Comparison of ENCODE assay signal across 8 mouse cellular contexts in genomic region chr10:14055533-14055981, GRCm38 (mm10).
DNase-seq lines count a peak whose midpoint lies in the region; ATAC-seq lines count a peak whose summit lies in the region.

No protein-coding gene starts in this region.

- 36% methylated on average over 9 of the region's 9 CpGs for WGBS in embryonic facial prominence, embryonic 11.5 days
- WGBS in embryonic facial prominence, embryonic 10.5 days: 42% methylated on average over 9 of the region's 9 CpGs
- WGBS in heart, embryonic 14.5 days: 12% methylated on average over 9 of the region's 9 CpGs

- H3K4me3 ChIP-seq in embryonic facial prominence, embryonic 11.5 days (ENCODE audit: low read depth, low read length): no peak overlapping the region
- H3K4me3 ChIP-seq in embryonic facial prominence, embryonic 10.5 days: no peak overlapping the region
- no peak overlapping the region for H3K4me3 ChIP-seq in heart, embryonic 14.5 days (ENCODE audit: control insufficient read depth in 1 of 2, insufficient read depth in 1 of 2, low read depth in 1 of 2, low read length in 2 of 2)

- 0 out of 2 replicates have a peak, but pooled peaks cover 3% of the 10 kb centered on the region for H3K4me1 ChIP-seq in embryonic facial prominence, embryonic 11.5 days (ENCODE audit: control insufficient read depth, insufficient read depth, low read length)
- H3K4me1 ChIP-seq in embryonic facial prominence, embryonic 10.5 days: peaks cover 23% of the 10 kb centered on the region
- peaks cover 20 to 31% of the 10 kb centered on the region in 2 experiments for H3K4me1 ChIP-seq in heart, embryonic 14.5 days (ENCODE audit: control insufficient read depth in 2 of 2, insufficient read depth in 2 of 2, low read length in 2 of 2)

- H3K27ac ChIP-seq in embryonic facial prominence, embryonic 11.5 days (replicated peaks; ENCODE audit: low read depth, low read length): no peak overlapping the region
- no peak overlapping the region for H3K27ac ChIP-seq in embryonic facial prominence, embryonic 10.5 days (replicated peaks)
- peak overlapping the region; percentile 76 to 77 for H3K27ac ChIP-seq in heart, embryonic 14.5 days (replicated peaks in 1 of 2; ENCODE audit: control insufficient read depth in 1 of 2, insufficient read depth in 1 of 2, low read depth in 2 of 2, low read length in 2 of 2)

- H3K4me2 ChIP-seq in embryonic facial prominence, embryonic 11.5 days (ENCODE audit: low read depth, low read length): no peak overlapping the region
- H3K4me2 ChIP-seq in heart, embryonic 14.5 days (ENCODE audit: low read length): peak overlapping the region; percentile 26

- H3K9me3 ChIP-seq in embryonic facial prominence, embryonic 11.5 days (replicated peaks; ENCODE audit: control insufficient read depth, low read length): no peaks in the 10 kb centered on the region
- no peaks in the 10 kb centered on the region for H3K9me3 ChIP-seq in embryonic facial prominence, embryonic 10.5 days
- H3K9me3 ChIP-seq in heart, embryonic 14.5 days (ENCODE audit: control insufficient read depth, low read length): no peaks in the 10 kb centered on the region

- no peaks in the 10 kb centered on the region for H3K36me3 ChIP-seq in embryonic facial prominence, embryonic 11.5 days (replicated peaks; ENCODE audit: control insufficient read depth, insufficient read depth, low read depth, low read length)
- H3K36me3 ChIP-seq in embryonic facial prominence, embryonic 10.5 days (replicated peaks): no peaks in the 10 kb centered on the region
- no peaks in the 10 kb centered on the region for H3K36me3 ChIP-seq in heart, embryonic 14.5 days (ENCODE audit: control insufficient read depth, insufficient read depth, low read length)

- DNase-seq in embryonic facial prominence, embryonic 11.5 days (ENCODE audit: low spot score): peak; percentile 26
- no peak for DNase-seq in embryonic facial prominence, embryonic 10.5 days (ENCODE audit: low spot score)
- DNase-seq in 3T3-L1 (ENCODE audit: low read depth, low spot score): peak; percentile 67
- peak; percentile 66 to 80 for DNase-seq in cerebellum, postnatal 14 days
- DNase-seq in lung, postnatal 10 days: peak; percentile 18
- DNase-seq in urinary bladder, postnatal 36 days (ENCODE audit: low spot score in 2 of 2): peak; percentile 37 to 50

- no peak overlapping the region for H3K9ac ChIP-seq in embryonic facial prominence, embryonic 11.5 days (replicated peaks; ENCODE audit: low read length)
- peak overlapping the region; percentile 44 for H3K9ac ChIP-seq in heart, embryonic 14.5 days (ENCODE audit: low read length)

- no peak for ATAC-seq in embryonic facial prominence, embryonic 11.5 days (replicated peaks; ENCODE audit: insufficient number of reproducible peaks, low FRiP score, low TSS enrichment, low read depth)
- ATAC-seq in heart, embryonic 14.5 days (ENCODE audit: insufficient number of reproducible peaks, insufficient read depth, low FRiP score, low read depth): no peak
- ATAC-seq in megakaryocyte-erythroid progenitor cell, adult 5-6 weeks (replicated peaks; ENCODE audit: low FRiP score, low TSS enrichment, poor library complexity, severe bottlenecking): no peak

- no peaks in the 10 kb centered on the region for H3K27me3 ChIP-seq in embryonic facial prominence, embryonic 11.5 days (ENCODE audit: control insufficient read depth, insufficient read depth, low read length)
- no peaks in the 10 kb centered on the region for H3K27me3 ChIP-seq in embryonic facial prominence, embryonic 10.5 days (replicated peaks; ENCODE audit: low read depth, poor library complexity, severe bottlenecking)
- H3K27me3 ChIP-seq in heart, embryonic 14.5 days (ENCODE audit: control insufficient read depth, insufficient read depth, low read length): no peaks in the 10 kb centered on the region

Comparison
In these comparisons a context has a peak if more than half of its experiments do, and no peak if none do; other contexts are left out.
1. H3K27ac ChIP-seq: peak in heart, embryonic 14.5 days (2 of 2); none in embryonic facial prominence, embryonic 11.5 days (single experiment) and embryonic facial prominence, embryonic 10.5 days (single experiment).